Mouse (Mus musculus): ENCODE measurements around the gene Gm17689.

The Gm17689 gene

DNA sequence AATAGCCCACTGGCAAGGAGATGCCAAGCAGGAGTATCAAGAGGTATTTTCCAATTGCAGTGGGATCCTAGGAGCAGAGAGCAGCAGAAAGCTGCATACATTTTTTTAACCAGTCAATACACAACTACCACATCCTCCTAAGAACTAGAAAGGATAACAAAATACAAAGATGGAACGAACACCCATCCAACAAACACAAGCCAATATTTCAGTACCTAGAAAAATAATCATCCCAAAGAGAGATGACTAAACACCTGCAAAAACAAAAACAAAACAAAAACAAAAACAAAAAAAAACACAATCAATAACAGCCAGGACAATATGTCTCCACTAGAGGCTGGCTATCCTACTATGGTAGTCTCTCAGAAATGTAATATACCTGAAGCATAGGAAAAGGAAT is at the start of gene Gm17689:
Gm17689 (minus strand) TSS at position 101 of the 400 bp plus-strand sequence.
- no peak for DNase-seq (ENCODE audit: low spot score in 2 of 2)

DNA sequence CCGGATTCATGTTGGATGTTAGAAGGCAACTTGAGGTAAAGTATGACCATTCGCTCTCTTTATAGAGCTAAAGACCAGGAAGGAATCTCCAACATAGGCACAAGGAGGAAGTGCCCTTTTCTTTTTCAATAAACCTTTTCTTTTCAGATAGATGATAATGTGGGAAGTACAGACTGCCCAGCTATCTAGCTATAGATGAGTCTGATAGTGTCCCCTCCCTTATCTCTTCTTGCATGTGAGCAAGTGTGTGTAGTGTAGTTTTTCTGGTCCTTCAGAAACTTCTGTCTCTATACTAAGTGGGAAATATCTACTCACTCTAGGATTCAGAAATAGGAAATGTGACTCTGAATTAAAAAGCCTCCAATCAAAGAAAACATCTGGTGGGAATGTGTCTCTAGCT is 40.6 kb downstream of the Gm17689 start, which contains the start of gene Gm5615:
Gm5615 (minus strand) TSS at position 101 of the 400 bp plus-strand sequence.
- DNase-seq (ENCODE audit: low spot score in 2 of 2): no peak

Measured in spleen, postnatal 14 days (tissue).